Mouse (Mus musculus) intestine, postnatal 0 days (tissue): ENCODE data around the gene Arl3. TPM values are rescaled to one million over a fixed set of nuclear protein-coding genes. Genes with fewer than 3 reads are reported as not detected.

Experiments
- ATAC-seq: fragments of 200-750 bp; cut with Nextera tagmentation; 2 replicates; pipeline ENCODE4 v1.8.0; 2017; ENCODE audit warnings: mild to moderate bottlenecking, moderate TSS enrichment, moderate library complexity
- H3K27ac ChIP-seq: fragments of 300-500 bp; sonication (generic); 2 replicates; pipeline ENCODE4 v1.5.1; 2014; ENCODE audit warnings: mild to moderate bottlenecking, low read depth, low read length, moderate library complexity
- H3K27me3 ChIP-seq: fragments of 300-500 bp; sonication (generic); replicated peaks from 2 replicates; pipeline ENCODE4 v1.6.1; 2014; ENCODE audit warnings: low read length, mixed read lengths; ENCODE audit not compliant: control insufficient read depth, insufficient read depth
- H3K36me3 ChIP-seq: fragments of 300-500 bp; sonication (generic); 2 replicates; pipeline ENCODE4 v1.6.1; 2014; ENCODE audit warnings: mild to moderate bottlenecking, moderate library complexity; ENCODE audit not compliant: control insufficient read depth, insufficient read depth
- H3K4me1 ChIP-seq: fragments of 300-500 bp; sonication (generic); replicated peaks from 2 replicates; pipeline ENCODE4 v1.6.1; 2014; ENCODE audit warnings: antibody characterized with exemption, low read length, mixed read lengths; ENCODE audit not compliant: control insufficient read depth, insufficient read depth
- H3K4me2 ChIP-seq: fragments of 300-500 bp; sonication (generic); replicated peaks from 2 replicates; pipeline ENCODE4 v1.6.1; 2014; ENCODE audit warnings: low read depth, mild to moderate bottlenecking, moderate library complexity
- H3K4me3 ChIP-seq: fragments of 300-500 bp; sonication (generic); 2 replicates; pipeline ENCODE4 v1.5.1; 2014; ENCODE audit warnings: low read depth, low read length
- H3K9ac ChIP-seq: fragments of 300-500 bp; sonication (generic); 2 replicates; pipeline ENCODE4 v1.6.1; 2014; ENCODE audit warnings: mild to moderate bottlenecking, low read depth, low read length
- H3K9me3 ChIP-seq: fragments of 300-500 bp; sonication (generic); 2 replicates; pipeline ENCODE4 v1.6.1; 2016; ENCODE audit warnings: mixed run types; ENCODE audit not compliant: control insufficient read depth
- CTCF ChIP-seq: sonication (generic); IDR thresholded peaks from 2 replicates; pipeline ENCODE4 v1.5.1; 2016; ENCODE audit warnings: low read depth, mild to moderate bottlenecking, control low read depth, antibody characterized with exemption, moderate library complexity
- WGBS: fragments of 180-500 bp; shearing (Covaris S2); extraction: QIAGEN DNeasy Blood & Tissue Kit; methylation state at CpG from one replicate; pipeline ENCODE4 v1.1.7; 2014; 5-methylcytosine and 5-hydroxymethylcytosine counted together
- polyA plus RNA-seq: library from polyadenylated mRNA; unstranded; fragments of >200 nt; fragmentation: Nextera tagmentation; extraction: Ambion mirVana; gene quantifications from 2 replicates; pipeline ENCODE4 v1.2.1, GENCODE M21; 2015

Arl3 gene
- polyA plus RNA-seq, 1 experiment from 2014 or later = 21.1 TPM

DNA sequence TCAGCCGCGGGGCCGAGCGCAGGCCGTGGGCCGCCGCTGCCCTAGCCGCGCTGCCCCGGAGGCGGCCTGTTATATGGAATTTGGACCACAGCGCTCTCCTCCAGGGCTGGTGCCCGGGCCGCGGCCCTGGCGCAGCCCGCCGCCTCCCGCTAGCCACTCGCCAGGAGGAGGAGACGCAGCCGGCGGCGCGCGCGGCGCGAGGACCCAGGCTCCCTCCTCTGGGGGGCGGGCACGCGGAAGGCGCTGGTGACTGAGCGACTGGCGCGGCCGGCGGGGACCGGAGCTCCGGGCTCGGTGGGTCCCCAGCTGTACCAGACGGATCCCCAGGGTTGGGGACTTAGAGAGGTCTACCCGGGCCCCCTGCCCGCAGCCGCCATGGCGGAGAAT, 70.9 kb downstream of the Arl3 start:
- WGBS = under 1% methylated on average over 46 of the region's 46 CpGs

DNA sequence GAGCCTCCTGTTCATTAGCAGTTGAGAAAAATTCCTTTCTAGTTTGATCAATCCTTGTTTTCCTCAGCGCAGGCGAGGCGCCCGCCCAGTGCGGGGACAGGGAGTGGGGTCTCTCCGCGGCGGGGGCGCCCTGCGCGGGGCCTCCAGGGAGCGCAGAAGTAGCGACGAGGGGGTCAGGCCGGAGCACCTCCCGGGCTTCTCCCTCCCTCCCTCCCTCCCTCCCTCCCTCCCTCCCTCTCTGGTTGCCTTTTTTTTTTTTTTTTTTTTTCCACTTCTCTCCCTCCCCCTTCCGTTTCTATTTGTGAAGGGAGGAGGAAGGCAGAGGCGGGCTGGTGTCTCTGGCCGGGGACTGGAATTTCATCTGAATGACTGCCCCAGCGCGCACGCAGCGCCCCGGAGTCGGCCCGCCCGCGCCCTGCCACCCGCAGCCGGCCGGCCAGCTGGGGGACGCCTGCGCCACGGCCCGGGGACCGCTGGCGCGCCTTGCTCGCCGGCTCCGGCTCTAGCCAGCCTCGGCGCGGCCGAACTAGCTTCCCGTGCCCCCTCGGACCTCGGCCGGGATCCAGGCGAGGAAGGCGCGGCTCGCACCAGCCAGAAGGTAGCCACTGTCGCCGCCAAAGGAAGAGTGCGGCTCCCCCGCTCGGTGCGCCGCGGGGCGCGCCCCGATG, 71.5 kb downstream of the Arl3 start, which contains the start of gene Trim8:
TSS of gene Trim8 (plus strand) at position 302 of the 668 bp plus-strand sequence.
- peaks cover 10% of the 10 kb centered on the region; the same call in 1 of the 2 replicates for H3K4me1 ChIP-seq
- H3K27ac ChIP-seq = peak within 1 kb of the TSS; percentile 100
- no peaks in the 10 kb centered on the region for H3K27me3 ChIP-seq
- peak within 1 kb of the TSS; percentile 91 for H3K4me3 ChIP-seq
- WGBS = under 1% methylated on average over 53 of the region's 64 CpGs
- peak; percentile 31 for ATAC-seq
- peaks cover 3% of the 10 kb centered on the region; the same call in 1 of the 2 replicates for H3K36me3 ChIP-seq
- peak within 1 kb of the TSS; percentile 85 for H3K4me2 ChIP-seq
- no peak for TF ChIP-seq CTCF
- H3K9me3 ChIP-seq = no peaks in the 10 kb centered on the region
- peak within 1 kb of the TSS; percentile 98 for H3K9ac ChIP-seq

More for the DNA sequence above, 70.9 kb downstream of the Arl3 start:
- H3K27me3 ChIP-seq = no peaks in the 10 kb centered on the region
- peaks cover 10% of the 10 kb centered on the region; the same call in 1 of the 2 replicates for H3K4me1 ChIP-seq
- no peak for TF ChIP-seq CTCF
- H3K4me2 ChIP-seq = peak overlapping the region; percentile 85
- H3K9me3 ChIP-seq = no peaks in the 10 kb centered on the region
- peak overlapping the region; percentile 91 for H3K4me3 ChIP-seq
- peaks cover 9% of the 10 kb centered on the region; the same call in 1 of the 2 replicates for H3K36me3 ChIP-seq
- peak overlapping the region; percentile 100 for H3K27ac ChIP-seq
- H3K9ac ChIP-seq = peak overlapping the region; percentile 98
- ATAC-seq = peak; percentile 8

DNA sequence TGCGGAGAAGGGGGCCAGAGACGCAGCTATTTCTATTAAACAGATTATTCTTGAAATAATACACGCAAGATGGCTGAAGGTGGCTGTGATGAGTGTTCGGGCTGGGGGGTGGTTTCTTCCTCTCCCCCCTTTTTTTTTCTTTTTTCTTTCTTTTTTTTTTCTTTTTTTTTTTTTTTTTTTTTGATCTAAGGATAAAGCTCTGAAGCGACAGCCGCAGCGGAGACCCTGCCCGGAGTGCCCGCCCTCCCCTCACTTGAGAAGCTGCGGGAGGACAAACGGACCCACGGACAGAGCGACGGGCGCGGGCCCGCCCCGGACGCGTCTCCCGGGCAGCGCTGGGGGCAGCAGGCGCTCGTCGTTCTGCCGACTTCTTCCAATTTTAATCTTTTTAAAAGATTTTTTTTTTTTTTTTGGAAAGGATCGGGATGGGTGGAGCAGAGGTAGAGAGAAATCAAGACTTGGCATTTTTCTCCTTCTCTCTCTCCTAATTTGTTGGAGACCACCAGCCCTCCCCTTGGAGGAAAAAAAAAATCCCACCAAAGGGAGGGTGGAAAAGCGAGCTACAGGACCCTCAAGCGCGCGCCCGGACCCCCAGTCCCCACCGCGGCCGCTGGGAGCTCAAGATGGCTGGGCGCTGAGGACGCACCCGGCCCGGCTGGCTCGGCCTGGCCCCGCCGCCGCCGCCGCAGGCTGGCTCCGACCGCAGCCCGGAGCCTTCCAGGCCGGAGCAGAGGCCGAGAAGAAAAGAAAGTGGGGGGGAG, 72.2 kb downstream of the Arl3 start:
- peak overlapping the region; percentile 100 for H3K27ac ChIP-seq
- TF ChIP-seq CTCF = 0 out of 2 replicates have a peak, but pooled peaks have one; percentile 8
- H3K4me2 ChIP-seq = peak overlapping the region; percentile 85
- under 1% methylated on average over 46 of the region's 50 CpGs for WGBS
- H3K27me3 ChIP-seq = no peaks in the 10 kb centered on the region
- H3K9me3 ChIP-seq = no peaks in the 10 kb centered on the region
- peak overlapping the region; percentile 98 for H3K9ac ChIP-seq
- no peaks in the 10 kb centered on the region for H3K36me3 ChIP-seq
- H3K4me3 ChIP-seq = peak overlapping the region; percentile 91
- peak; percentile 19 for ATAC-seq
- H3K4me1 ChIP-seq = peaks cover 5% of the 10 kb centered on the region; the same call in 1 of the 2 replicates

DNA sequence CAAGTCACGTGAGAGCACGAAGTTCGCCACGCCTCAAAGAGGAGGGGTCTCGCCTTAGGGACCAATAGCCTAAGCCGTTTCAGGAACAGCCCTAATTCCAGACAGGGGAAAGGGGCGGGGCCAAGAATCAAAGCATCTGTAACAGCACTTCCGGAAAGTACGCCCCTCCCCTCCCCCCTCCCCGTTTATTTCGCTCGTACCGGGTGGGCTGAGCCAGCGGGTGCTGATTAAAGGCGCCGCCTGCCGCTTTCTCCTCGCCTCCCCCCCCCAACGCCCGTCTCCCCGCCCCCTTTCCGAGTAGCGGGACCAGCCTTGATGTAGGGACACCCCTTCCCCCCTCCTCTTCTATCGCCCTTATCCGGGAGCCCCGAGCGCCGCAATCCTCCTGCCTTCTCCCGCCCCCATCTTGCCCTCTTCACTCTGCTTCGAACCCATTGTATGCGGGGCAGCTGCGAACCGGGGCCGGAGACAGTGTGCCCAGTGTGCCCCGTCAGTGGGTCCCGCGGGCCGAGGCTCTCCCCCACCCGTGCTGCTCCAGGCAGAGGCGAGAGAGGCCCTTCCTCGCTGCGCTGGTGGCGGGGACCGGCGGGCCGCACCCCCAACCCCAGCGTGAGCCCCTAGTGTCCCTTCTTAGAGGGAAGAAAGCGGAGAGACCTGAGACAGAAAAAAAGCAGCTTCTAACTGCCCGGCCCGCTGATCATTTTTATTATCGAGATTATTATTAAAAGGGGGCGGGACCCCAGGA, 73.0 kb downstream of the Arl3 start:
- under 1% methylated on average over 42 of the region's 52 CpGs for WGBS
- Histone ChIP-seq H3K4me2 (peak overlapping the region; percentile 85), H3K27ac (peak overlapping the region; percentile 100), H3K36me3 (no peaks in the 10 kb centered on the region), H3K4me1 (no peaks in the 10 kb centered on the region), H3K9ac (peak overlapping the region; percentile 98), H3K27me3 (no peaks in the 10 kb centered on the region), H3K4me3 (peak overlapping the region; percentile 91), H3K9me3 (no peaks in the 10 kb centered on the region)
- ATAC-seq = peak; percentile 67
- TF ChIP-seq CTCF = peak; percentile 9; the same call in 1 of the 2 replicates

DNA sequence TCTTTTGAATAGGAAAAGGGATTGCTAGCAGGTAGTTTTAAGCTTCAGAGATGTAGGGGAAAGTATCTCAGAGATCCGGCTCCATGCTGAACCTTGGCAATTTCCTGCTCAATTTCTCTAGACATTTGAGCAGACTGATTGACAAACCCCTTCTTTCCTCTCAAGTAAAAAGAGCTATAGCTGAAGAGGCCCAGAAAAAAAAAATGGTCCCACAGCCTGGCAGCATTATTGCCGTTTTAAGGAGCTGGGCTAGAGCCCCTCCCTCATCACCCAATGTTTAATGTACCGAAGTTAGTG, 73.5 kb downstream of the Arl3 start:
- whole genome bisulfite sequencing = 2% methylated on average over 3 of the region's 3 CpGs
- peak overlapping the region; percentile 91 for H3K4me3 ChIP-seq
- TF ChIP-seq CTCF = no peak
- no peaks in the 10 kb centered on the region for H3K36me3 ChIP-seq
- no peaks in the 10 kb centered on the region for H3K27me3 ChIP-seq
- H3K27ac ChIP-seq = no peak overlapping the region; the same call in 1 of the 2 replicates
- no peaks in the 10 kb centered on the region for H3K4me1 ChIP-seq
- no peak for ATAC-seq
- no peak overlapping the region for H3K9ac ChIP-seq
- H3K9me3 ChIP-seq = no peaks in the 10 kb centered on the region
- H3K4me2 ChIP-seq = peak overlapping the region; percentile 85

DNA sequence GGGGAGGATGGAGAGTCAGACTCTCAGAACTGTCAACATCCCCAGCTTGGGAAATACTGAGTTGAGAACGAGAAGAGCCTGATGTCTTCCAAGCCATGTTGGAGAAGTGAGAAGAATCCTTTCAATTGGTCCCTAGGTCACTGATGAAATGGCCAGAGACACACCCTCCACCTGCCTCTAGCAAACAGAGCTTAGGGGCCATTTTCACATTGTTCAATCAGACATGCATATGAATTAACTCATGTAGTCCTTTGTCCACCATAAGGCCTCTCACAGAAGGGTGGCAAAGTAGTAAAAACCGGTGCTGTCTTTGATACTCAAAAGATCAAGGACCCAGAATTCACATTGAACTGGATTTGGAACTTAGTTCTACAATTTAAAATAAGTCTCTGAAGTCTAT, 75.8 kb downstream of the Arl3 start:
- no peak overlapping the region for H3K9ac ChIP-seq
- H3K4me2 ChIP-seq = no peak overlapping the region
- no peaks in the 10 kb centered on the region for H3K4me1 ChIP-seq
- H3K27me3 ChIP-seq = no peaks in the 10 kb centered on the region
- no peaks in the 10 kb centered on the region for H3K36me3 ChIP-seq
- no peak for ATAC-seq
- WGBS = 76% methylated on average over 2 of the region's 2 CpGs
- no peak for TF ChIP-seq CTCF
- no peaks in the 10 kb centered on the region for H3K9me3 ChIP-seq
- no peak overlapping the region for H3K27ac ChIP-seq
- no peak overlapping the region for H3K4me3 ChIP-seq
